Mouse (Mus musculus) cerebellum, adult 2 months (tissue): ENCODE measurements at regions not wholly inside any gene's neighbourhood (a gene's known extent, or its start where the extent isn't known, plus 50 kb on each side); places are given as distances from the start of the nearest gene placed in this dataset.

Experiments
- CTCF ChIP-seq: fragments of 200-500 bp; IDR thresholded peaks from 2 replicates; pipeline ENCODE4 v1.5.1; 2011; ENCODE audit warnings: low read depth, mild to moderate bottlenecking, control low read depth, low read length, moderate library complexity, borderline replicate concordance; ENCODE audit not compliant: insufficient read depth
- POLR2A ChIP-seq: fragments of 200-500 bp; IDR thresholded peaks from 2 replicates; pipeline ENCODE4 v1.6.1; 2011; ENCODE audit warnings: low read length, control low read depth, borderline replicate concordance; ENCODE audit not compliant: insufficient read depth

DNA sequence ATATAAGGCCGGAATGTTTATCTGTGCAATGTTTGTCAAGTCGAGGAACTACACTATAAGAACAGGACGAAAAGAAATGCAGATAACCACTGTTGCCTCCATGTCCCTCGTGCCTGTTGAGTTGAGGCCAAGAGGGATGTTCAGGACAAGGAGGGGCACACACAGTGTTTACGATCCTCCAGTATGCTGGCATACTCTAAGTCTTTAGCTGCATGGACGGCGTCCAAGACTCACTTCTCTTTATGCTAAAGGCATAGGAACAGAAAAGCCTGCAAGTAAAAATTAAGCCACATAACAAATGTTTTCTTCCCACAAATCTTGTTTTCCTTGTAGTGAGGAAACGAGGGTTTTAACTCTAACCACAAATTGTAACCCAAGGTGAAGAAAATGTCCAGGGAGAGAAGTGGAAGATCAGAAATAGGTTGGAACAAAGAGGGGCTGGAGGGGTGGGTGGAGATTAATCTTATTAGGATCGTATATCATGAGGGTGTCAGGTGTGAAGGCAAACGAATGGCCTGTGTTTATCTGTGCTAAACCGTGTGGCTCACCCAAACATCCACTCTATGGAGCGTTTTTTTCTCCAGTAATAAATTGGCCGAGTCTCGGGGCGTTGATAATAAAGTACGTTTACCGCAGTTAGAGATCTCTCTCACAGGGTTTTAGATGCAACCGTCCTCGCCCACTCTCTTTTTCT, 521.8 kb downstream of the Nr2f2 start:
- TF ChIP-seq POLR2A: no peak
- TF ChIP-seq CTCF: no peak
